Mouse (Mus musculus) neural tube, embryonic 15.5 days (tissue): ENCODE results near the gene Parp14. TPM values are rescaled to one million over a fixed set of nuclear protein-coding genes. Genes with fewer than 3 reads are reported as not detected.

Source experiments
- ATAC-seq: fragments of 200-750 bp; cut with Nextera tagmentation; 2 replicates; pipeline ENCODE4 v1.8.0; 2017; ENCODE audit warnings: mild to moderate bottlenecking, moderate TSS enrichment, moderate library complexity; ENCODE audit not compliant: low FRiP score
- H3K27ac ChIP-seq: fragments of 300-500 bp; sonication (generic); replicated peaks from 2 replicates; pipeline ENCODE4 v1.5.1; 2015; ENCODE audit warnings: mild to moderate bottlenecking, inconsistent platforms
- H3K27me3 ChIP-seq: fragments of 300-500 bp; sonication (generic); replicated peaks from 2 replicates; pipeline ENCODE4 v1.6.1; 2015; ENCODE audit warnings: inconsistent platforms
- H3K36me3 ChIP-seq: fragments of 300-500 bp; sonication (generic); 2 replicates; pipeline ENCODE4 v1.6.1; 2015; ENCODE audit warnings: inconsistent platforms
- H3K4me1 ChIP-seq: fragments of 300-500 bp; sonication (generic); 2 replicates; pipeline ENCODE4 v1.6.1; 2015; ENCODE audit warnings: inconsistent platforms
- H3K4me2 ChIP-seq: fragments of 300-500 bp; sonication (generic); 2 replicates; pipeline ENCODE4 v1.6.1; 2015; ENCODE audit warnings: inconsistent platforms, mild to moderate bottlenecking, moderate library complexity
- H3K4me3 ChIP-seq: fragments of 300-500 bp; sonication (generic); replicated peaks from 2 replicates; pipeline ENCODE4 v1.5.1; 2015; ENCODE audit warnings: mild to moderate bottlenecking, inconsistent platforms
- H3K9ac ChIP-seq: fragments of 300-500 bp; sonication (generic); replicated peaks from 2 replicates; pipeline ENCODE4 v1.6.1; 2015; ENCODE audit warnings: mild to moderate bottlenecking, inconsistent platforms
- H3K9me3 ChIP-seq: fragments of 300-500 bp; sonication (generic); replicated peaks from 2 replicates; pipeline ENCODE4 v1.6.1; 2016; ENCODE audit warnings: inconsistent platforms
- WGBS: fragments of 180-500 bp; shearing (Covaris S2); methylation state at CpG from one replicate; pipeline ENCODE4 v1.1.7; 2015; ENCODE audit warnings: mixed read lengths; 5-methylcytosine and 5-hydroxymethylcytosine counted together
- polyA plus RNA-seq: library from polyadenylated mRNA; unstranded; fragments of >200 nt; fragmentation: Nextera tagmentation; extraction: Ambion mirVana; gene quantifications from 2 replicates; pipeline ENCODE4 v1.2.1, GENCODE M21; 2015

Gene Parp14
- polyA plus RNA-seq, 1 experiment from 2014 or later, result 0.65 TPM

- H3K27ac ChIP-seq, result no peak overlapping the region
- no peak overlapping the region for H3K4me2 ChIP-seq
- H3K4me1 ChIP-seq, result no peaks in the 10 kb centered on the region
- H3K27me3 ChIP-seq, result no peaks in the 10 kb centered on the region
- ATAC-seq, result no peak
- no peaks in the 10 kb centered on the region for H3K9me3 ChIP-seq
- no peaks in the 10 kb centered on the region for H3K36me3 ChIP-seq
- no peak overlapping the region for H3K9ac ChIP-seq
- 56% methylated on average over 3 of the region's 3 CpGs for WGBS
- H3K4me3 ChIP-seq, result no peak overlapping the region
Observed at GRCm38 (mm10) chr16:35813119-35813518, 58.2 kb downstream of the Parp14 start.

DNA sequence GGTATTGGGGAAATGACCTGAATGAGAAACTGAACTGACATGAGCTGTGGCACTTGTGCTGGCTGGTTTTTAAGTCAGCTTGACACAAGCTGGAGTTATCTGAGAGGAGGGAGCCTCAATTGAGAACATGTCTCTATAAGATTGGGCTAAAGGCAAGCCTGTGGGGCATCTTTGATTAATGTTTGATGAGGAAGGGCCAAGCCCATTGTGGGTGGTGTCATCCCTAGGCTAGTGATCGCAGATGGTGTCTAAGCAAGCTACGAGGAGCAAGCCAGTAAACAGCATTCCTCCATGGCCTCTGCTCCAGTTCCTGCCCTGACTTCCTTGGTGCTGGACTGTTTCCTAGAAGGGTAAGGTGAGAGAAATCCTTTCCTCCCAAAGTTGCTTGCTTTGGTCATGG is 62.5 kb downstream of the Parp14 start:
- 100% methylated on average over 2 of the region's 2 CpGs for WGBS
- Histone ChIP-seq H3K4me1 (no peaks in the 10 kb centered on the region), H3K27ac (no peak overlapping the region), H3K36me3 (0 out of 2 replicates have a peak, but pooled peaks cover 4% of the 10 kb centered on the region), H3K4me3 (no peak overlapping the region), H3K4me2 (no peak overlapping the region), H3K9ac (no peak overlapping the region), H3K9me3 (no peaks in the 10 kb centered on the region), H3K27me3 (no peaks in the 10 kb centered on the region)
- no peak for ATAC-seq

DNA sequence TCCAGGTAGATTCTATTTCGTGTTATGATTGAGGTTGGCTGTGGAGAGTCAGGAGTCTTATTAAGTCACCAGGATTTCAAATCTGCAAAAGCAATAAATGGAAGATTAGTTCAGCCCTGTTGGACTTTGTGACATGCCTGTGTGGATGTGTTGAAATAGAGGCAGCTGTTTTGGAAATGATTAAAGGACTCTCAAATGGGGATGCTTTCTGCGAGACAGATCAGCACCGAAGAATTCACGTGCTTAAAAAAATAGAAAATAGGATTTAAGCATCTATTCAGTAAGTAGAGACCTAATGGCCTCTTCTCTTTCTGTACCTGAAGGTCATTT is 63.7 kb downstream of the Parp14 start:
- Histone ChIP-seq H3K36me3 (0 out of 2 replicates have a peak, but pooled peaks cover 4% of the 10 kb centered on the region), H3K4me2 (no peak overlapping the region), H3K27me3 (no peaks in the 10 kb centered on the region), H3K4me1 (no peaks in the 10 kb centered on the region), H3K4me3 (no peak overlapping the region), H3K27ac (no peak overlapping the region), H3K9me3 (no peaks in the 10 kb centered on the region), H3K9ac (no peak overlapping the region)
- 78% methylated on average over 4 of the region's 4 CpGs for WGBS
- ATAC-seq, result no peak

GRCm38 (mm10) chr16:35806973-35807662 is 64.2 kb downstream of the Parp14 start:
- 87% methylated on average over 6 of the region's 6 CpGs for WGBS
- ATAC-seq, result no peak

GRCm38 (mm10) chr16:35803723-35804122 is 67.6 kb downstream of the Parp14 start:
- Histone ChIP-seq H3K27ac (no peak overlapping the region), H3K27me3 (no peaks in the 10 kb centered on the region), H3K4me1 (no peaks in the 10 kb centered on the region), H3K4me2 (no peak overlapping the region), H3K4me3 (no peak overlapping the region), H3K36me3 (peaks cover 13% of the 10 kb centered on the region; the same call in 1 of the 2 replicates), H3K9ac (no peak overlapping the region), H3K9me3 (0 out of 2 replicates have a peak, but pooled peaks cover 3% of the 10 kb centered on the region)
- no peak for ATAC-seq
- WGBS, result 92% methylated on average over 4 of the region's 4 CpGs

More at GRCm38 (mm10) chr16:35806973-35807662, 64.2 kb downstream of the Parp14 start:
- Histone ChIP-seq H3K4me2 (no peak overlapping the region), H3K27me3 (no peaks in the 10 kb centered on the region), H3K9ac (no peak overlapping the region), H3K4me1 (no peaks in the 10 kb centered on the region), H3K27ac (no peak overlapping the region), H3K4me3 (no peak overlapping the region), H3K36me3 (0 out of 2 replicates have a peak, but pooled peaks cover 4% of the 10 kb centered on the region), H3K9me3 (no peaks in the 10 kb centered on the region)

GRCm38 (mm10) chr16:35802163-35802562 is 69.2 kb downstream of the Parp14 start:
- Histone ChIP-seq H3K4me3 (no peak overlapping the region), H3K9ac (no peak overlapping the region), H3K9me3 (0 out of 2 replicates have a peak, but pooled peaks cover 3% of the 10 kb centered on the region), H3K36me3 (peaks cover 13% of the 10 kb centered on the region; the same call in 1 of the 2 replicates), H3K4me1 (no peaks in the 10 kb centered on the region), H3K4me2 (no peak overlapping the region), H3K27me3 (no peaks in the 10 kb centered on the region), H3K27ac (no peak overlapping the region)
- ATAC-seq, result no peak
- WGBS, result 93% methylated on average over 7 of the region's 7 CpGs

DNA sequence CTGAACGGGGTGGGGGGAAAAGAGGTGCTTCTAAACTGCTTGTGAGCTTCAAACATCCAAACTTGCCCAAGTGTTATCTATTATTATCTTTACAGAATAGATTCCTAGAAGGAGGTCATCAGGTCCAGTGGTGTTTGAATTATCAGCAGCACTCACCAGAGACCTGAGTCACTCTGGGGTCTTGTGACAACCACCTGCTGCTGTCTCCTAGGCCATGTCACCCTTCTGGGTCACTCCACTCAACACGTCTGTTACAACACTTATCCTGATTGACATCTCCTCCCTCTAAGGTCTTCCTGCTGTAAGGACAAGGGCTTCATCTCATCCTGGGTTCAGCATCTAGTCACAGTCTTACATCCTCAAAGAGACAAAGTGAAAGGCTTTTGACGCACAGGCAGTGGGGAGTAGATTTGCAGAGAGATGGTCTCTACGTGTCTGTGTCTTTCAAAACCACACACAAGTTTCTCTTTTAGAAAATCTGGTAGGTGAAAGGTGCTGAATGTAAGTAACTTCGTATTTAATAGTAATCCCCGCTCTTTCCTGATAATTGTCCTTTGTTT is 79.3 kb downstream of the Parp14 start:
- Histone ChIP-seq H3K9me3 (no peaks in the 10 kb centered on the region), H3K36me3 (peaks cover 8% of the 10 kb centered on the region), H3K4me2 (no peak overlapping the region), H3K4me1 (no peaks in the 10 kb centered on the region; the same call in 1 of the 2 replicates), H3K27ac (no peak overlapping the region), H3K4me3 (no peak overlapping the region), H3K9ac (no peak overlapping the region), H3K27me3 (no peaks in the 10 kb centered on the region)
- WGBS, result 93% methylated on average over 6 of the region's 6 CpGs
- ATAC-seq, result no peak

DNA sequence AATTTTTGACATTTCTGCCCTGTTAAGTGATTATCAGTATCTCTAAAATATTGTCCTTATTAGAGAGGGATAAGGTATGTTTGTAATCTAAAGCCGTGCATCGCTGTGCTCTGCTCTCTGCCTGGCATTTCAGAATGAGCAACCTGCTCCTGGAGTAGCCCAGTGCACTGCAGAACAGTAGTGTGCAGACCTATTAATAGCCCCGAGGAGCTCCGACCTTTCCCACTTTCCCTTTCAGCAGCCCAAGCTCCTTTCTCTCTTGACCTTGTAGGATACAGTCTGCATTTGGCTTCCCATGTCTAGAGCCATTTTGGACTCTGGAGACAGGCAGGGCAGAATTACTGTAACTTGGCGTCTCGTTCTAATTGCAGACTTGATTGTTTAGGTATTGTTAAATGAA is 83.0 kb downstream of the Parp14 start:
- Histone ChIP-seq H3K4me3 (no peak overlapping the region), H3K4me2 (no peak overlapping the region), H3K27me3 (no peaks in the 10 kb centered on the region), H3K27ac (no peak overlapping the region), H3K36me3 (peaks cover 8% of the 10 kb centered on the region), H3K9me3 (no peaks in the 10 kb centered on the region), H3K4me1 (no peaks in the 10 kb centered on the region; the same call in 1 of the 2 replicates), H3K9ac (no peak overlapping the region)
- 89% methylated on average over 6 of the region's 6 CpGs for WGBS
- ATAC-seq, result no peak

DNA sequence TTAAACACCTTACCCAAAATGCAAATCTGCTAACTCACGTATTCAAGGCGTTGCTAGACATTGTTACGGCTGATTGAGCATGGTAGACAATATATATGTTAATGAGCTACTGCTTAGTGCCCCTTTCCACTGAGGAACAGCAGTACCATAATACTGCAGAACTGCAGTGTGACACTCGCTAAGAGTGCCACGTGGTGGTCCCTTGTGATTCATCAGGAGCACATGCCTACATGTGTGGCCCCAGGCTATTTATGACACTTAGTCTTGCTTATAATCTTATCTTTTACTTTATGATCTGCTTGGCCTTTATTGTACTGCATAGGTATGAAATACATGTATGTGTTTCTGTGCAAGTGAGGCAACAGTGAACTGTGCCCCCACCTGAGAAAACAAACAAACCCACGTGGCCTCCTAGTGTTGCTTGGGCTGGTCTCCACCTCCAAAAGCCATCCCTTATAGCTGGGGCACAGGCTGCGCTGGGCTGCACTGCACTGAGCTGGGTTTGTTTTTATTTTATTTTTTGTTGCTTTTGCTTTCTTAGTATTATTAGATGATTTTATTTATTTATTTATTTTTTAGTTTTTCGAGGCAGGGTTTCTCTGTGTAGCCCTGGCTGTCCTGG is 83.7 kb downstream of the Parp14 start:
- H3K4me2 ChIP-seq, result no peak overlapping the region
- H3K4me3 ChIP-seq, result no peak overlapping the region
- H3K36me3 ChIP-seq, result peaks cover 8% of the 10 kb centered on the region
- H3K4me1 ChIP-seq, result no peaks in the 10 kb centered on the region; the same call in 1 of the 2 replicates
- H3K27ac ChIP-seq, result no peak overlapping the region
- no peak for ATAC-seq
- no peaks in the 10 kb centered on the region for H3K27me3 ChIP-seq
- WGBS, result 42% methylated on average over 8 of the region's 8 CpGs
- H3K9ac ChIP-seq, result no peak overlapping the region
- H3K9me3 ChIP-seq, result no peaks in the 10 kb centered on the region

GRCm38 (mm10) chr16:35787163-35787562 is 84.2 kb downstream of the Parp14 start:
- no peak overlapping the region for H3K9ac ChIP-seq
- WGBS, result 71% methylated on average over 6 of the region's 6 CpGs
- no peaks in the 10 kb centered on the region; the same call in 1 of the 2 replicates for H3K4me1 ChIP-seq
- H3K36me3 ChIP-seq, result peaks cover 8% of the 10 kb centered on the region
- no peaks in the 10 kb centered on the region for H3K9me3 ChIP-seq
- H3K27me3 ChIP-seq, result no peaks in the 10 kb centered on the region
- H3K27ac ChIP-seq, result no peak overlapping the region
- no peak overlapping the region for H3K4me3 ChIP-seq
- H3K4me2 ChIP-seq, result no peak overlapping the region
- ATAC-seq, result no peak; the same call in 1 of the 2 replicates

GRCm38 (mm10) chr16:35784134-35784725 is 87.1 kb downstream of the Parp14 start:
- Histone ChIP-seq H3K27ac (no peak overlapping the region), H3K4me1 (no peaks in the 10 kb centered on the region; the same call in 1 of the 2 replicates), H3K27me3 (no peaks in the 10 kb centered on the region), H3K4me2 (no peak overlapping the region), H3K4me3 (no peak overlapping the region), H3K36me3 (no peaks in the 10 kb centered on the region), H3K9ac (no peak overlapping the region), H3K9me3 (no peaks in the 10 kb centered on the region)
- ATAC-seq, result no peak
- 85% methylated on average over 7 of the region's 7 CpGs for WGBS
